Mouse (Mus musculus) limb, embryonic 12.5 days (tissue): ENCODE data around the gene AI467606. TPM values are rescaled to one million over a fixed set of nuclear protein-coding genes. Genes with fewer than 3 reads are reported as not detected.

Source experiments
- ATAC-seq: fragments of 200-750 bp; cut with Nextera tagmentation; 2 replicates; pipeline ENCODE4 v1.8.0; 2017; ENCODE audit warnings: low read depth, moderate TSS enrichment; ENCODE audit not compliant: insufficient number of reproducible peaks, insufficient read depth, low FRiP score, low TSS enrichment
- H3K27ac ChIP-seq: fragments of 300-500 bp; sonication (generic); 2 replicates; pipeline ENCODE4 v1.5.1; 2016; ENCODE audit warnings: mild to moderate bottlenecking, moderate library complexity
- H3K27me3 ChIP-seq: fragments of 300-500 bp; sonication (generic); 2 replicates; pipeline ENCODE4 v1.6.1; 2016; ENCODE audit warnings: mild to moderate bottlenecking, moderate library complexity
- H3K36me3 ChIP-seq: fragments of 300-500 bp; sonication (generic); 2 replicates; pipeline ENCODE4 v1.6.1; 2016; ENCODE audit warnings: mild to moderate bottlenecking, moderate library complexity
- H3K4me1 ChIP-seq: fragments of 300-500 bp; sonication (generic); replicated peaks from 2 replicates; pipeline ENCODE4 v1.6.1; 2016
- H3K4me2 ChIP-seq: fragments of 300-500 bp; sonication (generic); 2 replicates; pipeline ENCODE4 v1.6.1; 2016; ENCODE audit warnings: mild to moderate bottlenecking, moderate library complexity
- H3K4me3 ChIP-seq: fragments of 300-500 bp; sonication (generic); replicated peaks from 2 replicates; pipeline ENCODE4 v1.5.1; 2016; ENCODE audit warnings: mild to moderate bottlenecking
- H3K9ac ChIP-seq: fragments of 300-500 bp; sonication (generic); replicated peaks from 2 replicates; pipeline ENCODE4 v1.6.1; 2016; ENCODE audit warnings: mild to moderate bottlenecking, moderate library complexity
- H3K9me3 ChIP-seq: fragments of 300-500 bp; sonication (generic); 2 replicates; pipeline ENCODE4 v1.6.1; 2016; ENCODE audit warnings: mild to moderate bottlenecking, moderate library complexity
- WGBS: fragments of 180-500 bp; shearing (Covaris S2); methylation state at CpG from one replicate; pipeline ENCODE4 v1.1.7; 2016; 5-methylcytosine and 5-hydroxymethylcytosine counted together
- polyA plus RNA-seq: library from polyadenylated mRNA; unstranded; fragments of >200 nt; fragmentation: Nextera tagmentation; extraction: Ambion mirVana; gene quantifications from 2 replicates; pipeline ENCODE4 v1.2.1, GENCODE M21; 2016

Gene AI467606
- polyA plus RNA-seq, 1 experiment from 2014 or later = 1.4 TPM

- H3K4me1 ChIP-seq = peaks cover 12% of the 10 kb centered on the region; the same call in 1 of the 2 replicates
- no peak overlapping the region for H3K9ac ChIP-seq
- no peaks in the 10 kb centered on the region; the same call in 1 of the 2 replicates for H3K27me3 ChIP-seq
- WGBS = 79% methylated on average over 12 of the region's 12 CpGs
- no peaks in the 10 kb centered on the region for H3K9me3 ChIP-seq
- H3K36me3 ChIP-seq = no peaks in the 10 kb centered on the region
- no peak overlapping the region for H3K27ac ChIP-seq
- no peak overlapping the region for H3K4me2 ChIP-seq
- no peak for ATAC-seq
- H3K4me3 ChIP-seq = no peak overlapping the region
Observed at GRCm38 (mm10) chr7:127112251-127112841, 21.2 kb downstream of the AI467606 start.

GRCm38 (mm10) chr7:127112921-127113597 is 21.9 kb downstream of the AI467606 start:
- H3K27ac ChIP-seq = no peak overlapping the region
- 38% methylated on average over 9 of the region's 9 CpGs for WGBS
- H3K36me3 ChIP-seq = no peaks in the 10 kb centered on the region
- H3K4me2 ChIP-seq = no peak overlapping the region
- H3K9ac ChIP-seq = no peak overlapping the region
- H3K27me3 ChIP-seq = no peaks in the 10 kb centered on the region; the same call in 1 of the 2 replicates
- no peak for ATAC-seq
- no peaks in the 10 kb centered on the region for H3K9me3 ChIP-seq
- peaks cover 19% of the 10 kb centered on the region; the same call in 1 of the 2 replicates for H3K4me1 ChIP-seq
- H3K4me3 ChIP-seq = no peak overlapping the region

DNA sequence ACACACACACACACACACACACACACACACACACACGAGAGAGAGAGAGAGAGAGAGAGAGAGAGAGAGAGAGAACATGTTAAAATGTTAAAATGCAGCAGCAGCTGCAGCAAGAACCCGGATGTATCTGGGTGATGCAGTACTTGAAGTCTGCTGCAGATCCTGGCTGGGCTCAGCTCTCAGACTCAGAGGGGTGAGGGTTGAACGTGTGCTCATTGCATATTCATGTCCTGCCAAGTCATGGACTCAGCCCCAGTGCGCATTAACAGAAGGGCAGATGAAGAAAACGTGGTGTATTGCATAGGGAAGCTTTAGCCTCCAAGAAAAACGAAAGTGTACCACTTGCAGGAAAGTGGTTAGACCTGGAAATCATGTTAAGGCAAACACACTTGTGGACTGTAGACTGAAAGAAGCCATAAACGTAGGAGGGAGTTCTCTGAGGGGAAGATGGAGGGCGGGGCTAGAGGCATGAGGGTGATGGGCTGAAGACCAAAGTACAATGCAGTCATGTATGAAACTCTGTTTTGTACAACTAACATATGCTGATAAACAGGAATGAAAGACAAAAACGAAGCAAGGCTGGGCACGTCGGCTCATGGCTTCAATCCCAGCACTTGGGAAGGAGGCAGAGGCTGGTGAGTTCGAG is 22.6 kb downstream of the AI467606 start:
- peaks cover 21% of the 10 kb centered on the region for H3K4me1 ChIP-seq
- no peaks in the 10 kb centered on the region; the same call in 1 of the 2 replicates for H3K27me3 ChIP-seq
- 53% methylated on average over 12 of the region's 12 CpGs for WGBS
- no peak overlapping the region for H3K4me3 ChIP-seq
- H3K9ac ChIP-seq = no peak overlapping the region
- H3K9me3 ChIP-seq = no peaks in the 10 kb centered on the region
- no peak overlapping the region for H3K27ac ChIP-seq
- no peak for ATAC-seq
- H3K36me3 ChIP-seq = no peaks in the 10 kb centered on the region
- no peak overlapping the region for H3K4me2 ChIP-seq

- Histone ChIP-seq H3K4me1 (peaks cover 21% of the 10 kb centered on the region), H3K9ac (no peak overlapping the region), H3K4me3 (no peak overlapping the region), H3K4me2 (no peak overlapping the region), H3K9me3 (no peaks in the 10 kb centered on the region), H3K27me3 (peaks cover 6% of the 10 kb centered on the region), H3K27ac (no peak overlapping the region), H3K36me3 (no peaks in the 10 kb centered on the region)
- no peak for ATAC-seq
- 83% methylated on average over 11 of the region's 11 CpGs for WGBS
Observed at GRCm38 (mm10) chr7:127114920-127115319, 23.8 kb downstream of the AI467606 start.

GRCm38 (mm10) chr7:127116331-127116935 is 25.3 kb downstream of the AI467606 start:
- peaks cover 24% of the 10 kb centered on the region for H3K4me1 ChIP-seq
- no peak for ATAC-seq
- WGBS = 61% methylated on average over 11 of the region's 11 CpGs

GRCm38 (mm10) chr7:127117948-127118347 is 26.8 kb downstream of the AI467606 start:
- Histone ChIP-seq H3K36me3 (no peaks in the 10 kb centered on the region), H3K4me2 (no peak overlapping the region), H3K4me1 (peaks cover 22% of the 10 kb centered on the region), H3K27me3 (peaks cover 36% of the 10 kb centered on the region), H3K4me3 (no peak overlapping the region), H3K9ac (no peak overlapping the region), H3K9me3 (no peaks in the 10 kb centered on the region), H3K27ac (no peak overlapping the region)
- no peak for ATAC-seq
- WGBS = 29% methylated on average over 5 of the region's 5 CpGs

More at GRCm38 (mm10) chr7:127116331-127116935, 25.3 kb downstream of the AI467606 start:
- no peak overlapping the region for H3K4me3 ChIP-seq
- no peak overlapping the region for H3K27ac ChIP-seq
- no peak overlapping the region for H3K4me2 ChIP-seq
- no peaks in the 10 kb centered on the region for H3K36me3 ChIP-seq
- no peaks in the 10 kb centered on the region for H3K9me3 ChIP-seq
- H3K27me3 ChIP-seq = peaks cover 21% of the 10 kb centered on the region
- 0 out of 2 replicates have a peak overlapping the region, but pooled peaks have one; percentile 31 for H3K9ac ChIP-seq

DNA sequence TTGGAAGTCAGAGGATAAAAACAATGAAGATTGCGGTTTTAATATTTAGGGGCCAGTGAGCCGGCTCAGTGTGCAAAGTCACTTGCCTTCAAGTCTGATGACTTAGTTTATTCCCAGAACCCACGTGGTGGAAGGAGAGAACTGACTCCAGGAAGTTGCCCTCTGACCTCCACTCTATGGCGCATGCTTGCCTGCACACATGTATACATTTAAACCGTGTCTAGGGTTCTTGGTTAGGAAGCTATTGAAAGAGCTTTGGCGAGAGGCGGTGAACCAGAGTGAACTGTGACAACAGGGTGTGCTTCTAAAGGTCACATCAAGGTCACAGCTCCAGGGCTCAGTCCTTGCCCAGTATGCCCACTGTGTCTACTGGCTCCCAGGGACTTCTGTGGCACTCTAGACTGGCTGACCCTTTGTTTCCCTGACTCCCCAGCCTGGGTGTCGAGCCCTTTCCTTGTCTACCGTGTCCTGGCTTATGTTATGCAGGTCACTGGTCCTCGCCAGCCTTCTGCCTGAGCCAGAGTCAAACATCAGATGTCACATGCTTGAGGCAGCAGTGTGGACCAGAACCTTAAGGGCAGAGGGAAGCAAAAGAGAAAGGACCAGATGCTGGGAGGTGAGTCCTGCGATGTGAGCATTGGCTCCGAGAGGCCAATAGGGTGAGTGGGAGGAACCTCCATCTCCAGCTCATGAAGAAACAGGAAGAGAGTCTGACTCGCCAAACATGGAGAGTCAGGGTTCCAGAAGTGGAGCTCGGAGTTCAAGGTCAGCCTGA is 27.7 kb downstream of the AI467606 start:
- no peak overlapping the region for H3K4me3 ChIP-seq
- no peak overlapping the region for H3K4me2 ChIP-seq
- no peak overlapping the region for H3K27ac ChIP-seq
- no peaks in the 10 kb centered on the region for H3K36me3 ChIP-seq
- no peak for ATAC-seq
- no peaks in the 10 kb centered on the region for H3K9me3 ChIP-seq
- peaks cover 44% of the 10 kb centered on the region for H3K27me3 ChIP-seq
- H3K9ac ChIP-seq = no peak overlapping the region
- WGBS = 59% methylated on average over 14 of the region's 14 CpGs
- H3K4me1 ChIP-seq = peaks cover 19% of the 10 kb centered on the region

DNA sequence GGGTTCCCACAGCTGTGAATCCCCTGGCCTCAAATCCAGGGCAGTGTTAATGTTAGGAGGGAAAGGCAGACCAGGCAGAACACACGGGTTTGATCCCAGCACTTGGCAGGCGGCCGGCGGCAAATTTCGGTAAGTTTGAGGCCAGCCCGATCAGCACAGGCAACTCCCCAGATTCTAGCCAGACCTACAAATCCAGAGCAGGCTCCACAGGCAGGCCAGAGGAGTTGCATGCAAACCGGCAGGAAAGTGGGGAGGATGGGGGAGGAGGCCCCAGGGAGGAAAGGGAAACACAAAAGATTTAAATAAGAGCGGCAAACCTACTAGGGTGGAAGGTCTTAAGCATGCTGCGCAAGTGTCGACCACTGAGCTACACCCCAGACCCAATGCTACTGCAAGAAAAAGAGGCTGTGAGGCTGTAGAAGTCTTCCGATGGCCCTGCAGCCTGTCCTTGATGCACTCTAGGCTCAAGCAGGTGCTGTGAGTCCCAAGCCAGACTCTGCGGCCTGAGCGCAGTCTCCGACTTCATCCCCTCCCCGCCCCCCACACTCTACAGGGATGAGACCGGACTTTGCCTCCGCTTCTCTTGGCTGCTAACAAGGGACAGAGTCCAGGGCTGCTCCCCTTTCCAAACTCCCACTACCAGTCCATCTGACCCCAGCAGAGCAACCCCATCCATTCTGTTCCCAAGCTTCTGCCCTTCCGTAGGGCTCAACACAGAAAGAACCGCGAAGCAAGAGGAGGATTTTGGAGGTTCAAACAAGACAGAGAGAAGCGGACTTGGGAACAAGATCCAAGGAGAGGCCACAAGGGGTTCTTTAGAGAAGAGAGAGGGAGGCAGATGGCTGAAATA is 30.1 kb downstream of the AI467606 start:
- H3K36me3 ChIP-seq = no peaks in the 10 kb centered on the region
- H3K27me3 ChIP-seq = peaks cover 44% of the 10 kb centered on the region
- H3K27ac ChIP-seq = no peak overlapping the region
- 10% methylated on average over 21 of the region's 21 CpGs for WGBS
- H3K4me2 ChIP-seq = peak overlapping the region; percentile 24
- H3K9ac ChIP-seq = no peak overlapping the region
- 0 out of 2 replicates have a peak, but pooled peaks cover 9% of the 10 kb centered on the region for H3K9me3 ChIP-seq
- no peak for ATAC-seq
- 0 out of 2 replicates have a peak overlapping the region, but pooled peaks have one; percentile 13 for H3K4me3 ChIP-seq
- peaks cover 19% of the 10 kb centered on the region for H3K4me1 ChIP-seq

- Histone ChIP-seq H3K9me3 (0 out of 2 replicates have a peak, but pooled peaks cover 9% of the 10 kb centered on the region), H3K9ac (no peak within 1 kb of the TSS), H3K4me1 (peaks cover 17% of the 10 kb centered on the region), H3K27ac (no peak within 1 kb of the TSS), H3K4me3 (0 out of 2 replicates have a peak within 1 kb of the TSS, but pooled peaks have one; percentile 13), H3K36me3 (no peaks in the 10 kb centered on the region), H3K27me3 (peaks cover 44% of the 10 kb centered on the region), H3K4me2 (peak within 1 kb of the TSS; percentile 24)
- no peak for ATAC-seq
- 6% methylated on average over 7 of the region's 7 CpGs for WGBS
Observed at GRCm38 (mm10) chr7:127121911-127122270, 30.7 kb downstream of the AI467606 start, which contains the start of gene Qprt. Gene Qprt (minus strand): TSS chr7:127122226.

- Histone ChIP-seq H3K4me3 (no peak overlapping the region), H3K27ac (no peak overlapping the region), H3K36me3 (no peaks in the 10 kb centered on the region), H3K4me1 (no peaks in the 10 kb centered on the region), H3K9me3 (0 out of 2 replicates have a peak, but pooled peaks cover 2% of the 10 kb centered on the region), H3K27me3 (peaks cover 2% of the 10 kb centered on the region; the same call in 1 of the 2 replicates), H3K4me2 (no peak overlapping the region), H3K9ac (no peak overlapping the region)
- 22% methylated on average over 4 of the region's 4 CpGs for WGBS
- ATAC-seq = no peak
Observed at GRCm38 (mm10) chr7:127129638-127130037, 38.5 kb downstream of the AI467606 start.
